Comparison of ENCODE assay signal across 14 mouse cellular contexts in genomic region chr2:160158599-160159261, GRCm38 (mm10).
DNase-seq lines count a peak whose midpoint lies in the region; ATAC-seq lines count a peak whose summit lies in the region.
"Had no signal": no experiment of that assay in that cellular context is flagged by ENCODE, and none has a peak within 500 bp of the region (broad histone marks: within the 10 kb centered on the region; RNA-seq: fewer than 3 reads in every experiment).

No protein-coding gene starts in this region.

- no peak overlapping the region for H3K4me3 ChIP-seq in heart, embryonic 14.5 days (ENCODE audit: control insufficient read depth in 1 of 2, insufficient read depth in 1 of 2, low read depth in 1 of 2, low read length in 2 of 2)
- no peak overlapping the region for H3K4me3 ChIP-seq in forebrain, embryonic 16.5 days (replicated peaks; ENCODE audit: low read length)
- H3K4me3 ChIP-seq in hindbrain, embryonic 16.5 days (ENCODE audit: low read length) = no peak overlapping the region; the same call in 1 of the 2 replicates
- no peak overlapping the region for H3K4me3 ChIP-seq in neural tube, embryonic 15.5 days (replicated peaks)
- H3K4me3 ChIP-seq: limb, embryonic 15.5 days had no signal

- H3K27ac ChIP-seq in heart, embryonic 14.5 days (replicated peaks in 1 of 2; ENCODE audit: control insufficient read depth in 1 of 2, insufficient read depth in 1 of 2, low read depth in 2 of 2, low read length in 2 of 2) = no peak overlapping the region
- no peak overlapping the region for H3K27ac ChIP-seq in forebrain, embryonic 16.5 days (ENCODE audit: low read length)
- no peak overlapping the region for H3K27ac ChIP-seq in hindbrain, embryonic 16.5 days (ENCODE audit: low read depth, low read length)
- no peak overlapping the region for H3K27ac ChIP-seq in neural tube, embryonic 15.5 days (replicated peaks)
- H3K27ac ChIP-seq: limb, embryonic 15.5 days; macrophage had no signal

- H3K36me3 ChIP-seq in heart, embryonic 14.5 days (ENCODE audit: control insufficient read depth, insufficient read depth, low read length) = no peaks in the 10 kb centered on the region
- no peaks in the 10 kb centered on the region for H3K36me3 ChIP-seq in forebrain, embryonic 16.5 days (ENCODE audit: control insufficient read depth, insufficient read depth)
- no peaks in the 10 kb centered on the region for H3K36me3 ChIP-seq in hindbrain, embryonic 16.5 days (ENCODE audit: control insufficient read depth, insufficient read depth, low read length)
- H3K36me3 ChIP-seq in neural tube, embryonic 15.5 days = no peaks in the 10 kb centered on the region
- H3K36me3 ChIP-seq: G1E; limb, embryonic 15.5 days had no signal

- no peak overlapping the region for H3K9ac ChIP-seq in heart, embryonic 14.5 days (ENCODE audit: low read length)
- no peak overlapping the region for H3K9ac ChIP-seq in forebrain, embryonic 16.5 days (replicated peaks; ENCODE audit: low read depth, low read length)
- H3K9ac ChIP-seq in hindbrain, embryonic 16.5 days (ENCODE audit: low read depth, low read length) = no peak overlapping the region
- H3K9ac ChIP-seq in neural tube, embryonic 15.5 days (replicated peaks) = no peak overlapping the region
- H3K9ac ChIP-seq: limb, embryonic 15.5 days; lung, embryonic 14.5 days had no signal

- no peaks in the 10 kb centered on the region for H3K9me3 ChIP-seq in heart, embryonic 14.5 days (ENCODE audit: control insufficient read depth, low read length)
- no peaks in the 10 kb centered on the region for H3K9me3 ChIP-seq in forebrain, embryonic 16.5 days (ENCODE audit: control insufficient read depth, low read length)
- H3K9me3 ChIP-seq in hindbrain, embryonic 16.5 days (ENCODE audit: control insufficient read depth, low read length) = no peaks in the 10 kb centered on the region
- no peaks in the 10 kb centered on the region for H3K9me3 ChIP-seq in neural tube, embryonic 15.5 days (replicated peaks)
- H3K9me3 ChIP-seq: limb, embryonic 15.5 days had no signal

- no peak for ATAC-seq in heart, embryonic 14.5 days (ENCODE audit: insufficient number of reproducible peaks, insufficient read depth, low FRiP score, low read depth)
- ATAC-seq in forebrain, embryonic 16.5 days = peak; percentile 80
- peak; percentile 87 for ATAC-seq in hindbrain, embryonic 16.5 days
- peak; percentile 50; the same call in 1 of the 2 replicates for ATAC-seq in neural tube, embryonic 15.5 days (ENCODE audit: low FRiP score)

- no peak for DNase-seq in heart, adult 8-10 months (ENCODE audit: low spot score)
- DNase-seq in kidney, postnatal 25 days = no peak
- no peak for DNase-seq in liver
- DNase-seq: adrenal gland, postnatal 10 days; gastrocnemius, postnatal 36 days; heart, postnatal 10 days; lung, embryonic 14.5 days had no signal

- H3K4me2 ChIP-seq in heart, embryonic 14.5 days (ENCODE audit: low read length) = 0 out of 2 replicates have a peak overlapping the region, but pooled peaks have one; percentile 3
- peak overlapping the region; percentile 14; the same call in 1 of the 2 replicates for H3K4me2 ChIP-seq in forebrain, embryonic 16.5 days (ENCODE audit: low read length)
- H3K4me2 ChIP-seq in hindbrain, embryonic 16.5 days (ENCODE audit: low read length) = peak overlapping the region; percentile 40
- peak overlapping the region; percentile 28 for H3K4me2 ChIP-seq in neural tube, embryonic 15.5 days
- H3K4me2 ChIP-seq: limb, embryonic 15.5 days; lung, embryonic 14.5 days had no signal

- H3K27me3 ChIP-seq in heart, embryonic 14.5 days (ENCODE audit: control insufficient read depth, insufficient read depth, low read length) = no peaks in the 10 kb centered on the region
- no peaks in the 10 kb centered on the region for H3K27me3 ChIP-seq in forebrain, embryonic 16.5 days (replicated peaks; ENCODE audit: control insufficient read depth, insufficient read depth, low read length)
- H3K27me3 ChIP-seq in hindbrain, embryonic 16.5 days (replicated peaks; ENCODE audit: control insufficient read depth, insufficient read depth, low read length) = no peaks in the 10 kb centered on the region; the same call in 1 of the 2 replicates
- H3K27me3 ChIP-seq in neural tube, embryonic 15.5 days (replicated peaks) = no peaks in the 10 kb centered on the region; the same call in 1 of the 2 replicates
- H3K27me3 ChIP-seq: limb, embryonic 15.5 days had no signal

- peaks cover 5 to 11% of the 10 kb centered on the region in 2 experiments; a peak in 3 of 4 replicates for H3K4me1 ChIP-seq in heart, embryonic 14.5 days (ENCODE audit: control insufficient read depth in 2 of 2, insufficient read depth in 2 of 2, low read length in 2 of 2)
- H3K4me1 ChIP-seq in forebrain, embryonic 16.5 days (replicated peaks; ENCODE audit: control insufficient read depth, insufficient read depth, low read length) = peaks cover 6% of the 10 kb centered on the region; the same call in 1 of the 2 replicates
- H3K4me1 ChIP-seq in hindbrain, embryonic 16.5 days (ENCODE audit: control insufficient read depth, insufficient read depth, low read depth, low read length) = no peaks in the 10 kb centered on the region; the same call in 1 of the 2 replicates
- H3K4me1 ChIP-seq in neural tube, embryonic 15.5 days = peaks cover 15% of the 10 kb centered on the region
- H3K4me1 ChIP-seq: limb, embryonic 15.5 days had no signal

- WGBS in heart, embryonic 14.5 days = 64% methylated on average over 13 of the region's 13 CpGs
- 55% methylated on average over 13 of the region's 13 CpGs for WGBS in forebrain, embryonic 16.5 days
- 43% methylated on average over 13 of the region's 13 CpGs for WGBS in hindbrain, embryonic 16.5 days
- whole genome bisulfite sequencing in neural tube, embryonic 15.5 days = 48% methylated on average over 13 of the region's 13 CpGs
